Mouse (Mus musculus): ENCODE results near the gene Hist1h4i.

The Hist1h4i gene

GRCm38 (mm10) chr13:22039364-22039763, 1.8 kb downstream of the Hist1h4i start:
- in situ Hi-C loops (cut with MboI, MseI): loop anchor here (5.0 kb wide), 2 partner anchors 317 to 1493 kb away; partner anchors contain the start of genes Hist1h2af, Hist1h2bm and Hist1h4h

DNA sequence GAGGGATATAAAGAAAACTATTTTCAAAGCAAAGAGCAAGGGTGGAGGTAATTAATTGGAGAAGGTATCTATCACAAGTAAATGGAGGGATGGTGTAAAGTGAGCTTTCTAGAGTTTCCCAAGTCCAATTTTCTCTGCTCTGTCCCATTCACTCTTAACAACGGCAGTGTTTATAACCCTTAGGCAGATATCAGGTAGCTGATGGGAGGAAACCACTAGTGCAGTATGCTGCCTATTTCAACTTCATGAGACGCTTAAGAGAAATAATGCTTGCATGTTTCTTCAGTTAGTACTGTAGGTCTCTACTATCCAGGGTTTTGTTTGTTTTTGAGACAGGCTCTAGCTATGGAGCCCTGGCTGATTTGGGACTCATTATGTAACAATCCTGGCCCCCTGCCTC, 3.7 kb downstream of the Hist1h4i start:
- in situ Hi-C loops (cut with MboI, MseI): loop anchor here (5.0 kb wide), 2 partner anchors 315 to 1495 kb away; partner anchors contain the start of genes Hist1h2af, Hist1h2bm and Hist1h4h

DNA sequence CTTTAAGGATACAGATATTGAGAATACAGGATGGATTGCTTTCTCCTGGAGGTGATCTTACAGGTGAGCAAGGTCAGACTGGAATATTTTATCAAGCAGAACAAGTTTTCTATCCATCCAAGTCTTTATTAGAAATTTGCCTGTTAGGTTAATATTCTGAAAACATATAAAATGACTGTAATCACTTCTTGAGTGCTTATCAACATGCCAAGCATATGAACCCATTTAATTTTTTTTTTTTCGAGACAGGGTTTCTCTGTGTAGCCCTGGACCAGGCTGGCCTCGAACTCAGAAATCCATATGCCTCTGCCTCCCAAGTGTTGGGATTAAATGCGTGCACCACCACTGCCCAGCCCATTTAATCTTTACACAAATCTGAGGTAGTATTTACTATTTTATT, 4.2 kb downstream of the Hist1h4i start:
- in situ Hi-C loops (cut with MboI, MseI): loop anchor here (5.0 kb wide), 2 partner anchors 315 to 1495 kb away; partner anchors contain the start of genes Hist1h2af, Hist1h2bm and Hist1h4h

- in situ Hi-C loops (cut with MboI, MseI): loop anchor here (5.0 kb wide), 2 partner anchors 314 to 1496 kb away; partner anchors contain the start of genes Hist1h2af, Hist1h2bm and Hist1h4h
These were observed 4.8 kb downstream of the Hist1h4i start for GRCm38 (mm10) chr13:22036149-22036956.

DNA sequence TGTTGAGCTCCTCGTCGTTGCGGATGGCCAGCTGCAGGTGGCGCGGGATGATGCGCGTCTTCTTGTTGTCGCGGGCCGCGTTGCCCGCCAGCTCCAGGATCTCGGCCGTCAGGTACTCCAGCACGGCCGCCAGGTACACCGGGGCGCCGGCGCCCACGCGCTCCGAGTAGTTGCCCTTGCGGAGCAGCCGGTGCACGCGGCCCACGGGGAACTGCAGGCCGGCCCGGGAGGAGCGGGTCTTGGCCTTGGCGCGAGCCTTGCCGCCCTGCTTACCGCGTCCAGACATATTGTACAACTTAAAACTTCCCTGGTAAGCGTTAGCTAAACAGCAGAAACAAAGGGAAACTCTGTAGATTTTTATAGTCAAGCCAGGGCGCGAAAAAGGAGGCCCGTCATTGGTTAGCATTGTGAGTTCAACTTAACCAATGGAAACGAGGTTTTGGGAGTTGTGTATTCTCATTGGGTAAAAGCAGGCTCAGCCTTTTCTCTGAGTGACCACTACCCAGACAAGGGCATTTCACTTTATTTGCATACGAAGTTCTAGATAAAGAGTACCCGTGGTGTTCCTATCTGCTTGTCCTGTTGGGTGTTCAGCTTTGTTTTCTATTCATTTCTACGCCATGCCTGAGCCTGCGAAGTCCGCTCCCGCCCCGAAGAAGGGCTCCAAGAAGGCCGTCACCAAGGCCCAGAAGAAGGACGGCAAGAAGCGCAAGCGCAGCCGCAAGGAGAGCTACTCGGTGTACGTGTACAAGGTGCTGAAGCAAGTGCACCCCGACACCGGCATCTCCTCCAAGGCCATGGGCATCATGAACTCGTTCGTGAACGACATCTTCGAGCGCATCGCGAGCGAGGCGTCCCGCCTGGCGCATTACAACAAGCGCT, 5.7 kb downstream of the Hist1h4i start, which contains the start of the genes Hist1h2ah and Hist1h2bk:
Gene Hist1h2ah, minus strand, starts transcription at position 302 of the 882 bp plus-strand sequence.
Gene Hist1h2bk, plus strand, starts transcription at position 604 of the 882 bp plus-strand sequence.
- in situ Hi-C loops (cut with MboI, MseI): loop anchor here (5.0 kb wide), 2 partner anchors 313 to 1497 kb away; partner anchors contain the start of genes Hist1h2af, Hist1h2bm and Hist1h4h

DNA sequence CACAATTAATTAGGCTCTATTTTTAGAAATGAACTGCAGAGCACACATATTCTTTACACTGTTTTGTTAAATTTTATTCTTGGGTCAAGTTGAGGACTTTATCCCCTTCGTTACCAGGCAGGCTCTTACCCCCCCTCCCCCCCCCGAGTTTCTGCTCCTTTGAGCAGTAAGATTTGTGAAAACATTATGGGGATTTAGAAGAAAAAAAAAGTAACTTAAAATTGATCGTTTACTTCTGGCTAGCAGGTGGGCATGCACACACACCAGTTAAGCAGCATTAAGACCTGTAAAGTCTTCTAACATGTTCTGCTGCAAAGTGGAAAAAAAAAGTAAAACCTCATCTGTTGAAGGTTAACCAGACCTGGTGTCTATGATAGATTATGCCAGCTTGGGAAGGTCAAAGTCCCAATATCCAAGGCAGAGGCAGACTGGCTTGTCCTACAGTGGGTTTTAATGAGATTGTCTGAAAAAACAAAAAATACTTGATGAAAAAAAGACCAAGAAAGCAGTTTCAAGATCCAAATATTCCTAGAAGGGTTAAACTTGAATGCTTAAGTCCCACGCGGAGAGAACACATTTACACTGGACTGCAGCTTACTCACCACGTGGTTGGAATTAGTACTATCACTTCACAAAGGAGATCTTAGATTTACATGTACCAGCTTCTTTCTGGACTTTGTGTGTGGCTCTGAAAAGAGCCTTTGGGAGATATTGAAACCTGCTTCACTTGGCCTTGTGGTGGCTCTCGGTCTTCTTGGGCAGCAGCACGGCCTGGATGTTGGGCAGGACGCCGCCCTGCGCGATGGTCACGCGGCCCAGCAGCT, 6.5 kb downstream of the Hist1h4i start:
- in situ Hi-C loops (cut with MboI, MseI): loop anchor here (5.0 kb wide), 2 partner anchors 312 to 1498 kb away; partner anchors contain the start of genes Hist1h2af, Hist1h2bm and Hist1h4h

DNA sequence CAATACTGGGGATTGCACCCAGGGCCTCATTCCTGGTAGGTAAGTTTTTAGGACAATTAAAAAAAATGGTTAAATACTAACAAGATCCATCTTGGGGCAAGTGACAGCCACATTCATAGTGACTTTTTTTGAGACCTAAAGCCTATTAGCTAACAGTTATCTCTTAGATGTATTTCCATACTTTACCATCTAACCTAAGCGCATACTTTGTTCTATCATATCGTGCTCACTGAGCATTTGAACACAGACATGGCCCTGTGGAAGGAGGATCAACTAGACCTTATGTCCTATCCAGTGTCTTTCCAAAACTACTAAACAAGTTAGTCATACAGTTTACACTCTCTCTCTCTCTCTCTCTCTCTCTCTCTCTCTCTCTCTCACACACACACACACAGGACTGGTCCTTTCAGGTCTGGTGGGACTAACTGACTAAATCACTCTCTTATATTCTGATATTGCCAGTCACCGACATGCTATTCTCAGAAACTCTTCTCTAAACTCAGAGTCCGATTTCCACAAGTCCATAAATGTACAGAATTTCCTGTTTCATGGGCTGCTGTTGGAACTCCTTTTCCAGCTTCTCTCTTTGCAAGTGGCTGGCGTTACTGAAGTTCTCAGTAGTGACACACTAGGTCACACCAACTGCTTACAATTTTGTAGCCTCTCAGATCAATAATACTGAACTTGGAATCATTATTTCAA, 7.3 kb downstream of the Hist1h4i start:
- in situ Hi-C loops (cut with MboI, MseI): no loop called here

DNA sequence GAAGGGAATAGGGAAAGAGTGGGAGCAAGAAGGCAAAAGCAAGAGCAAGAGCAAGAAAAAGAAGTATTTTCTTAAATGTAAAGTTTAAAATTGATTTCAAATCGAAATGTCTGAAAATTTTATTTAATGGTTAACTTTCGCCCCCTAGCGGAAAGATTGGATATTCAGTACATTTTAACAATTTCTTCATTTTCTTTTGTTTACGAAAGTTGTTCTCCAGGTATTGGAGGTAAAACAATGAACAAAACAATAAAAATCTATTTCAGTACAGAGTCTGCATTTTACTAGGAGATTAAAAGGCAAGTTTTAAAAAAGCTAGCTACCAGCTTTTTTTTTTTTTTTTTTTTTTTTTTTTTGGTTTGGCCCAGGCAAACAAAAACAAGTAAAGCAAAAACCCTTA, 10.7 kb downstream of the Hist1h4i start:
- in situ Hi-C loops (cut with MboI, MseI): no loop called here

GRCm38 (mm10) chr13:22029928-22030327, 11.2 kb downstream of the Hist1h4i start:
- in situ Hi-C loops (cut with MboI, MseI): loop anchor here (5.0 kb wide), 3 partner anchors 58 to 1397 kb away; no protein-coding TSS in a partner anchor

- in situ Hi-C loops (cut with MboI, MseI): loop anchor here (5.0 kb wide), 3 partner anchors 57 to 1398 kb away; no protein-coding TSS in a partner anchor
These were observed 12.3 kb downstream of the Hist1h4i start for GRCm38 (mm10) chr13:22028673-22029460.

- in situ Hi-C loops (cut with MboI, MseI): loop anchor here (5.0 kb wide), 3 partner anchors 54 to 1401 kb away; no protein-coding TSS in a partner anchor
These were observed 14.8 kb downstream of the Hist1h4i start for GRCm38 (mm10) chr13:22026058-22027031.

- in situ Hi-C loops (cut with MboI, MseI): no loop called here
These were observed 18.9 kb downstream of the Hist1h4i start for GRCm38 (mm10) chr13:22022241-22022640.

DNA sequence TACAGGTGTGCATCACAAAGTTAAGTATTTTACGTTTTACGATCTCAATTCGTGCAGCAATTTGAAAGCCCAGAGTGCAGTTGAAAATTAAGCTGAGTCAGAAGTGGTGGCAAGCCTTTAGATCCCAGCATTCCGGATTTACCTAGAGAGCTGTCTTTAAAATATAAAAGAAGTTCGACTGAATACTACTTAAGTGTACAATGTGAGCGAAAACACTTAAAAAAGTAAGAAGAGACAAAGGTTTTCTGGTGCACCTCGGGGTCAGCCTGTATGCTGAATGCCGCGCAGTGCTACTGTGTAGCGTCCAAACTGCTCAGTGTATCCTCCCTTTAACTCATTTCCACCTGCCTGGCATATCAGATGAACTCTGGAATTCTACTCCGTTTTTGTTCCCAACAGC, 19.6 kb downstream of the Hist1h4i start:
- in situ Hi-C loops (cut with MboI, MseI): no loop called here

GRCm38 (mm10) chr13:22020901-22021339, 20.2 kb downstream of the Hist1h4i start:
- in situ Hi-C loops (cut with MboI, MseI): no loop called here

GRCm38 (mm10) chr13:22019934-22020835, 21.0 kb downstream of the Hist1h4i start:
- in situ Hi-C loops (cut with MboI, MseI): no loop called here

Measured in T-helper 1 cell (primary cell).